Mouse (Mus musculus) hindbrain, embryonic 15.5 days (tissue): ENCODE data around the gene Zfp507. TPM values are rescaled to one million over a fixed set of nuclear protein-coding genes. Genes with fewer than 3 reads are reported as not detected.

ENCODE experiments used
- ATAC-seq: fragments of 200-750 bp; cut with Nextera tagmentation; 2 replicates; pipeline ENCODE4 v1.8.0; 2017; ENCODE audit warnings: low read depth, moderate number of reproducible peaks, moderate TSS enrichment; ENCODE audit not compliant: low FRiP score
- H3K27ac ChIP-seq: fragments of 300-500 bp; sonication (generic); replicated peaks from 2 replicates; pipeline ENCODE4 v1.5.1; 2015; ENCODE audit warnings: mild to moderate bottlenecking, inconsistent platforms
- H3K27me3 ChIP-seq: fragments of 300-500 bp; sonication (generic); 2 replicates; pipeline ENCODE4 v1.6.1; 2015; ENCODE audit warnings: control low read depth, inconsistent platforms
- H3K36me3 ChIP-seq: fragments of 300-500 bp; sonication (generic); 2 replicates; pipeline ENCODE4 v1.6.1; 2015; ENCODE audit warnings: control low read depth, inconsistent platforms
- H3K4me1 ChIP-seq: fragments of 300-500 bp; sonication (generic); replicated peaks from 2 replicates; pipeline ENCODE4 v1.6.1; 2015; ENCODE audit warnings: control low read depth, inconsistent platforms
- H3K4me2 ChIP-seq: fragments of 300-500 bp; sonication (generic); 2 replicates; pipeline ENCODE4 v1.6.1; 2015; ENCODE audit warnings: moderate library complexity, mild to moderate bottlenecking, inconsistent platforms
- H3K4me3 ChIP-seq: fragments of 300-500 bp; sonication (generic); 2 replicates; pipeline ENCODE4 v1.5.1; 2015; ENCODE audit warnings: mild to moderate bottlenecking, inconsistent platforms
- H3K9ac ChIP-seq: fragments of 300-500 bp; sonication (generic); 2 replicates; pipeline ENCODE4 v1.6.1; 2015; ENCODE audit warnings: inconsistent platforms
- H3K9me3 ChIP-seq: fragments of 300-500 bp; sonication (generic); 2 replicates; pipeline ENCODE4 v1.6.1; 2016; ENCODE audit warnings: control low read depth, inconsistent platforms
- WGBS: fragments of 180-500 bp; shearing (Covaris S2); methylation state at CpG from one replicate; pipeline ENCODE4 v1.1.7; 2015; 5-methylcytosine and 5-hydroxymethylcytosine counted together
- polyA plus RNA-seq: library from polyadenylated mRNA; unstranded; fragments of >200 nt; fragmentation: Nextera tagmentation; extraction: Ambion mirVana; gene quantifications from 2 replicates; pipeline ENCODE4 v1.2.1, GENCODE M21; 2015

Zfp507 gene
- polyA plus RNA-seq, 1 experiment from 2014 or later = 12.8 TPM

DNA sequence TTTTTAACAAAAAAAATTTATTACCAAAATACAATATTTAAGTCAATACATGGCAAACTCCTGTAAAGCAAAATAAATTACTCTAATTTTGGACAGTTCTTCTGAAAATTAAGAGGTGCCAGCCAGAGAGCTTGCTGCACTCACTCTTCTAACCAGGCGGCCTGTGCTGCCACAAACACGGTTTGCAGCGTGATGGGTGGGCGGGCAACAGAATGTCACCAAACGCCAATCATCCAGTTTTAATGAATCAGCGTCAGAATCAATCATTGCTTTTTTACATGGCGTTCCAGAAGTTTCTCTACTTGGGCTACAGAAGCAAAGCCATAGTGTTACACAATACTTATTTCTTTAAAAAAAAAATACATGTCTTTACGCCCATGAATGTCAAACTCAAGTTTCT is 30.5 kb downstream of the Zfp507 start:
- H3K9ac ChIP-seq = no peak overlapping the region
- ATAC-seq = no peak
- H3K9me3 ChIP-seq = no peaks in the 10 kb centered on the region
- no peaks in the 10 kb centered on the region for H3K27me3 ChIP-seq
- H3K4me2 ChIP-seq = no peak overlapping the region
- no peak overlapping the region for H3K4me3 ChIP-seq
- 89% methylated on average over 8 of the region's 8 CpGs for WGBS
- no peak overlapping the region for H3K27ac ChIP-seq
- peaks cover 45% of the 10 kb centered on the region for H3K36me3 ChIP-seq
- H3K4me1 ChIP-seq = no peaks in the 10 kb centered on the region

DNA sequence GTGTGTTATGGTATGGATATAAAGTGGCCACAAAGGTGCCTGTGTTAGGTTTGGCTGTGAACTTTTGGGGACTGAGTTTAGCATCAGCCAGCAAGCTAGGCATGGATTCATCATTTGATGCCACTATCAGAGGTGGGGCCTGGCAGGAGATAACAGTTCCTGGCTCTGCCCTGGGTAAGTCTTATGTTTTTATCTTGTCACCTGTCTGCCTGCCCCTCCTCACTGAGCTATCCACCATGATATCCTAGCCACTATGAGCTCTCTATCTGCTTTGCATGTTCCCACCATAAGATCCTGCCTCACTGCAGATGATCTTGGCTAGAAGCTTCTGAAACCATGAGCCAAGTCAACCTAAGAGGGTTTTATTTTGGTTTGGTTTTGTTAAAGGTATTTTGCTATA is 31.7 kb downstream of the Zfp507 start:
- Histone ChIP-seq H3K9ac (no peak overlapping the region), H3K9me3 (no peaks in the 10 kb centered on the region), H3K27me3 (no peaks in the 10 kb centered on the region), H3K36me3 (peaks cover 37% of the 10 kb centered on the region), H3K4me2 (no peak overlapping the region), H3K4me1 (no peaks in the 10 kb centered on the region), H3K27ac (no peak overlapping the region), H3K4me3 (no peak overlapping the region)
- ATAC-seq = no peak

- Histone ChIP-seq H3K36me3 (peaks cover 27% of the 10 kb centered on the region), H3K4me1 (no peaks in the 10 kb centered on the region), H3K27ac (no peak overlapping the region), H3K4me2 (no peak overlapping the region), H3K9ac (no peak overlapping the region), H3K4me3 (no peak overlapping the region), H3K27me3 (no peaks in the 10 kb centered on the region), H3K9me3 (no peaks in the 10 kb centered on the region)
- no peak for ATAC-seq
- 89% methylated on average over 7 of the region's 7 CpGs for WGBS
Measured at GRCm38 (mm10) chr7:35770122-35770521, 32.7 kb downstream of the Zfp507 start.

DNA sequence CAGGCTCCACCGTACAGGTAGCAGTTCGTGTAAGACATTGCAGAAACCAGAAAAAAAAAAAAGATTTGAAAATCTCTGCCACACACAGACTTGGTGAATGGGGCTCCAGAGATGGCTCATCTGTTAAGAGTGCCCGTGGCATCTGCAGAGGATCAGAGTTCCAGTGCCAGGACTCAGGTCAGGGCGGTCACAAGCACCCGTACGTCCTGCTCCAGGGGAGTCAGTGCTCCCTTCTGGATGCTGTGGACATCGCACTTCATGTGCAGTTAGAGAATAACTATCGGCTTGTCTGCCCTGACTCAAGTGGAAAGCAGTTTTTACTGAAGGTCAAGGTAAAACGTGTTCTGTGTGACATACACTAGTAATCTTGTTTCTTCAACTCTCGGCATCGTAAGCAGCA is 38.3 kb downstream of the Zfp507 start:
- H3K9ac ChIP-seq = no peak overlapping the region
- no peak overlapping the region for H3K4me2 ChIP-seq
- H3K9me3 ChIP-seq = no peaks in the 10 kb centered on the region
- no peaks in the 10 kb centered on the region for H3K27me3 ChIP-seq
- H3K36me3 ChIP-seq = no peaks in the 10 kb centered on the region
- no peak overlapping the region for H3K27ac ChIP-seq
- WGBS = 93% methylated on average over 11 of the region's 11 CpGs
- no peak overlapping the region for H3K4me3 ChIP-seq
- H3K4me1 ChIP-seq = no peaks in the 10 kb centered on the region
- no peak for ATAC-seq

DNA sequence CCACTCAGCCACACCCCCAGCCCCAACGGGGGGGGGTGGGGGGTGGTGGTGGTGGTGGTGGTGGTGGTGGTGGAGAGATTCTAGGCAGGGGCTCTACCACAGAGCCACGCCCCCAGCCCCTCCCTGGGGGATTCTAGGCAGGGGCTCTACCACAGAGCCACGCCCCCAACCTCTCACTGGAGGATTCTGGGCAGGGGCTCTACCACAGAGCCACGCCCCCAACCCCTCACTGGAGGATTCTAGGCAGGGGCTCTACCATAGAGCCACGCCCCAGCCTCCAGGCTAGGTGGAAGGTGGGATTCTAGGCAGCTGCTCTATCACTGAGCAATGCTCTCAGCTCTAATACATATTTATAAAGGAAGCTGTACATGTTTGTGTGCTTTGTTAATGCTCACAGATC is 41.0 kb downstream of the Zfp507 start:
- H3K4me1 ChIP-seq = no peaks in the 10 kb centered on the region
- WGBS = 67% methylated on average over 5 of the region's 5 CpGs
- H3K4me3 ChIP-seq = no peak overlapping the region
- H3K9ac ChIP-seq = no peak overlapping the region
- no peak for ATAC-seq
- H3K4me2 ChIP-seq = no peak overlapping the region
- H3K27ac ChIP-seq = no peak overlapping the region
- no peaks in the 10 kb centered on the region for H3K27me3 ChIP-seq
- H3K36me3 ChIP-seq = no peaks in the 10 kb centered on the region
- no peaks in the 10 kb centered on the region for H3K9me3 ChIP-seq

GRCm38 (mm10) chr7:35759602-35760001 is 43.2 kb downstream of the Zfp507 start:
- H3K4me1 ChIP-seq = peaks cover 3% of the 10 kb centered on the region; the same call in 1 of the 2 replicates
- no peak overlapping the region for H3K27ac ChIP-seq
- H3K9me3 ChIP-seq = no peaks in the 10 kb centered on the region
- H3K27me3 ChIP-seq = no peaks in the 10 kb centered on the region
- ATAC-seq = no peak
- 18% methylated on average over 2 of the region's 2 CpGs for WGBS
- H3K9ac ChIP-seq = no peak overlapping the region
- no peaks in the 10 kb centered on the region for H3K36me3 ChIP-seq
- no peak overlapping the region for H3K4me3 ChIP-seq
- H3K4me2 ChIP-seq = no peak overlapping the region

GRCm38 (mm10) chr7:35756510-35757440 is 46.0 kb downstream of the Zfp507 start:
- Histone ChIP-seq H3K9ac (no peak overlapping the region), H3K27ac (no peak overlapping the region), H3K27me3 (no peaks in the 10 kb centered on the region), H3K9me3 (no peaks in the 10 kb centered on the region), H3K4me2 (no peak overlapping the region), H3K4me1 (peaks cover 13% of the 10 kb centered on the region), H3K36me3 (no peaks in the 10 kb centered on the region), H3K4me3 (no peak overlapping the region)
- ATAC-seq = no peak
- 37% methylated on average over 14 of the region's 14 CpGs for WGBS

- peak overlapping the region; percentile 95 for H3K4me2 ChIP-seq
- peak overlapping the region; percentile 65 for H3K27ac ChIP-seq
- peak overlapping the region; percentile 80 for H3K4me3 ChIP-seq
- H3K36me3 ChIP-seq = peaks cover 7% of the 10 kb centered on the region
- ATAC-seq = no peak
- 79% methylated on average over 4 of the region's 4 CpGs for WGBS
- H3K9ac ChIP-seq = peak overlapping the region; percentile 43
- H3K4me1 ChIP-seq = peaks cover 13% of the 10 kb centered on the region
- no peaks in the 10 kb centered on the region for H3K27me3 ChIP-seq
- H3K9me3 ChIP-seq = no peaks in the 10 kb centered on the region
Measured at GRCm38 (mm10) chr7:35754886-35755168, 48.0 kb downstream of the Zfp507 start.

DNA sequence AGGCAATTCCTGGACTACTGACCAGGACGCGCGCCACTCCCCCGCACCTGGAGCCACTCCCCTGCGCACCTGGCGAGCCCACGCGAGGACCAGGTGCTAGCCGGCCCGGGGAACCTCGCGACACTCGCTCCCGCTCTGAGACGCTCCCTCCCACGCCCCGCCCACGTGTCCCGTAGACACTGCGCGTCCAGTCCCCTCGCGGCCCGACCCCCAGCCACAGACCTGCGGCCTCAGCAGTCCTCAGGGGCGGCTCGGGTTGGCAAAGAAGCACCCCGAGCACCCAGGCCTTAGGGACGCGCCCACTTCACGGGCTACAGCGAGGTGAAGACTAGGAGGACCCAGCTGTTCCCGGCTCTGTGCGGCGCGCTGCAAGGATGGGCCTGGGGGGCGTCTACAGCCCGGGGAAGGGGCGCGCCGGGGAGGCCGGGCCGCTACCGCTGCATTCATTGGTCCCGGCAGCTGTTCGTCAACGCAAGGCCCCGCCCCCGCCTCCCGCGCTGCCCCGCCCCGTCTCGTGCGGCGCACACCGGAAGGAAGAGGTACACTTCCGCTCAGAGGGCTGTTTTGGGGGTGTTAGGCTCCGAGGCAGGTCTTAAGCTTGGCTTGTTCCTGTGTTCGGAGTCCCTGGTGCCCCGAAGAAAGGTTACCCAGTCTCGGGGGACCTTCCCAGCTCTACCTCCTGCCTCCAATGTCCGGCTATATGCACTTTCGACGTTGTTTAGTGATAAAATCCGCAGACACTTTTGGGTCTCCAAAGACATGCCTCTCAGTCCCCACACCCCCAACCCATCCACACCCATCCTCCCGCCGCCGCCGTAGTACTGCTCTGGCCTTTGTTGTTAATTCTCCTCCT is 48.5 kb downstream of the Zfp507 start, which contains the start of gene Dpy19l3:
TSS of gene Dpy19l3 (minus strand) at position 422 of the 853 bp plus-strand sequence.
- ATAC-seq = peak; percentile 98
- Histone ChIP-seq H3K4me2 (peak within 1 kb of the TSS; percentile 95), H3K27me3 (no peaks in the 10 kb centered on the region), H3K27ac (peak within 1 kb of the TSS; percentile 69), H3K36me3 (peaks cover 12% of the 10 kb centered on the region), H3K4me3 (peak within 1 kb of the TSS; percentile 80), H3K4me1 (peaks cover 13% of the 10 kb centered on the region), H3K9me3 (no peaks in the 10 kb centered on the region), H3K9ac (peak within 1 kb of the TSS; percentile 64)
- under 1% methylated on average over 62 of the region's 70 CpGs for WGBS

DNA sequence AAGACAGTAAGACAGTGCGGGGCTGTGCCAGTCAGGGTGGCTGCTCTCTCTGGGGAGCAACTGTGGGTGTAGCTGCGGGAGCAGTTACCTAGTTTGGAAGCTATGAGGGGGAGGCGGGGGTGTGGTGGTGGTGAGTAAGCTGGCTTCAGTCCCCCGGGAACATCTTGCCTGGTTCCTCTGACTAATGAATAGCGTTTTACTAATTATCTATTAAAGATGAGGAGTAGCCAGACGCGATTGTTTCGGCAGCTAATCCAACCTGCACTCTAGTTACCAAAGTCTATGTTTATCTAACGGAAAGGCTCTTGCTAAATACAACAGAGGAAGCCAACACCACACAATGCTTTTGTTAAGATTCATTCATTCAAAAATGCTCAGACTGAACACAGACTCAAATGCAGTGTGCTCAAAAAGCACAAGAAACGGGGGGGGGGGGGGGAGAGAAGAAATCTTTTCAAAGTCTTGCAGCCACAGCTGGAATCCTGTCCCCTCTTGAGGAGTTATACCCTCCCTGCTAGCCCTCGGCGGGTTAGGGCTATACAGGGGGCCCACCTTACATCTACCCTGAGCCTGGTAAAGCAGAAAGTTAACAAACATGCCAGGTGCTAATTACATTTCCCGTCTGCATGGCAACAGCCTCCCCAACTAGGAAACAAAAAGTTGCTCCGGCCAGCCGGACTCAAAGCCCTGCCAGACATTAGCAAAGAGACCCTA is 49.3 kb downstream of the Zfp507 start:
- peaks cover 13% of the 10 kb centered on the region for H3K4me1 ChIP-seq
- ATAC-seq = 0 out of 2 replicates have a peak, but pooled peaks have one; percentile 36
- peak overlapping the region; percentile 80 for H3K4me3 ChIP-seq
- peaks cover 19% of the 10 kb centered on the region for H3K36me3 ChIP-seq
- H3K9me3 ChIP-seq = no peaks in the 10 kb centered on the region
- peak overlapping the region; percentile 95 for H3K4me2 ChIP-seq
- H3K27me3 ChIP-seq = no peaks in the 10 kb centered on the region
- peak overlapping the region; percentile 64 for H3K9ac ChIP-seq
- 0 out of 2 replicates have a peak overlapping the region, but pooled peaks have one; percentile 69 for H3K27ac ChIP-seq
- WGBS = 2% methylated on average over 15 of the region's 15 CpGs

DNA sequence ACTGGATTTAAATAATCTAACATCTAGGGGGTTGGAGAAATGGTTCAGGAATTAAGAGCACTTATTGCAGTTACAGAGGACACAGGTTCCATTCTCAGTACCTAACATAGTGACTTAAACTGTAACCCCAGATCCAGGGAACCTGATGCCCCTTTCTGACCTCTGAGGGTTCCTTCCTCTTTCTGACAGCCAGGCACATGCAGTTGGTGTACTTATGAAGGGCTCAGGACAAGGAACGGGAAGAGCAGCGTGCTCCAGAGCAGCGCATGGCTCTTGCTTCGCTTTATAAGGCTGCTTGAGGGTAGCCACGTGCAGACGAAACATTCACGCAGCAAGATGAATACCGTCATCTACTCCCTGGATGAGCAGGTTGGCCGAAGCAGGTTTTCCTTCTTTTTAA is 51.9 kb downstream of the Zfp507 start:
- WGBS = 96% methylated on average over 9 of the region's 9 CpGs
- Histone ChIP-seq H3K4me1 (peaks cover 13% of the 10 kb centered on the region), H3K36me3 (peaks cover 40% of the 10 kb centered on the region), H3K9ac (no peak overlapping the region), H3K27ac (no peak overlapping the region), H3K4me2 (no peak overlapping the region), H3K4me3 (no peak overlapping the region), H3K27me3 (no peaks in the 10 kb centered on the region), H3K9me3 (no peaks in the 10 kb centered on the region)
- no peak for ATAC-seq
